Mouse (Mus musculus) megakaryocyte-erythroid progenitor cell, adult 5-6 weeks (primary cell): ENCODE results near the gene Kif26b. TPM values are rescaled to one million over a fixed set of nuclear protein-coding genes. Genes with fewer than 3 reads are reported as not detected.

Source experiments
- ATAC-seq: replicated peaks from 2 replicates; pipeline ENCODE4 v1.8.0; 2016; ENCODE audit warnings: mild to moderate bottlenecking, inconsistent platforms; ENCODE audit not compliant: severe bottlenecking, poor library complexity, low FRiP score, low TSS enrichment
- total RNA-seq, 2 experiments: library from RNA; stranded (forward) in 1 of 2; stranded (reverse) in 1 of 2; fragments of 200-1000, 215-1000 nt in 1 of 2; fragments of >200 nt in 1 of 2; fragmentation: Nextera tagmentation in 1 of 2; gene quantifications; 2 replicates each; pipeline ENCODE4 v1.2.3; 2014 to 2017

Kif26b gene
- total RNA-seq, 2 experiments from 2014 or later: 1.2 to 2.8 TPM

DNA sequence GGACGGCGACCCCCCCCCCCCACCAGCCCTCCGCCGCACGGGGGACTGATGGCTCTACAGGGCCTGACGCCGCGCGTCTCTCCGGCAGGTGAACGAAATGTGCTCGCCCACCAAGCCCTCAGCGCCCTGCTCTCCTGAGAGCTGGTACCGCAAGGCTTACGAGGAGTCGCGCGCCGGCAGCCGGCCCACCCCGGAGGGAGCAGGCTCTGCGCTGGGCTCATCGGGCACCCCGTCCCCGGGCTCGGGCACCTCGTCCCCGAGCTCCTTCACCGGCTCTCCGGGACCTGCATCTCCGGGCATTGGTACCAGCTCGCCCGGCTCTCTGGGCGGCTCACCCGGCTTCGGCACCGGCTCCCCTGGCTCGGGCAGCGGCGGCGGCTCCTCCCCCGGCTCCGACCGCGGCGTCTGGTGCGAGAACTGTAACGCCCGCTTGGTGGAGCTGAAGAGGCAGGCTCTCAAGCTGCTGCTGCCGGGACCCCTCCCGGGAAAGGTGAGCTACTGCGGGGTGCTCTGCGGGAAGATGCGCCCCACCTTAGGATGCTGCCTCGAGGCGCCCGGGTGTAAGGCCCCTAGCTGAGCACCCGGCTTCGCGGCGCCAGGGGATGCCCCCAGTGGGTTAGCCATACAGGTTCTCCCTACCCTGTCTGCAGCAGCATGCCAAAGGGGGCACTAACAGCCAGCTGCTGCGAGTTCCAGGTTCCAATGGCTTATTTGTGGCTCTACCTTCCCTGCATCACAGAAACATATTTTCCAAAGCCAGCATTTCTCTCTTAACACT is 1.6 kb downstream of the Kif26b start:
- ATAC-seq: peak; percentile 85

- ATAC-seq: no peak
These were observed 11.3 kb downstream of the Kif26b start for GRCm38 (mm10) chr1:178540247-178540646.

DNA sequence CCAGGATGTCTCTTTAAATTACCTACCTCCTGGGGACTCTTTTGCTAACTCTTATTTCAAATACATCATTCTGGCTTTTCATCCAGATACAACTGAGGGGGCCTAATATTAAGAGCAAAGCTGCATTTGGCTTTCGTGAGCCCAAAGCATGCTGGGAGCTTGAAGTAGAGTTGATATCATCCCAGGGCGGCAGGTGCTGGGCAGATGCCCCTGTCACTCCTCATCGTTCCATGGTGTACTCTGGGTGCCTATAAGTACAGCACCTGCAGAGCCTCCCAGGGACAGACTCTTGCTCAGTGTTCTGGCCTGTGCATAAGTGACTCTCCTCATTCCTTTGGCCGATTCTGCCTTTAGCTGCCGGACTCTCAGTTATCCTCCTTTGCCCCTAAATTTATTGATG is 13.5 kb downstream of the Kif26b start:
- ATAC-seq: no peak

GRCm38 (mm10) chr1:178542990-178543944 is 14.3 kb downstream of the Kif26b start:
- ATAC-seq: no peak

DNA sequence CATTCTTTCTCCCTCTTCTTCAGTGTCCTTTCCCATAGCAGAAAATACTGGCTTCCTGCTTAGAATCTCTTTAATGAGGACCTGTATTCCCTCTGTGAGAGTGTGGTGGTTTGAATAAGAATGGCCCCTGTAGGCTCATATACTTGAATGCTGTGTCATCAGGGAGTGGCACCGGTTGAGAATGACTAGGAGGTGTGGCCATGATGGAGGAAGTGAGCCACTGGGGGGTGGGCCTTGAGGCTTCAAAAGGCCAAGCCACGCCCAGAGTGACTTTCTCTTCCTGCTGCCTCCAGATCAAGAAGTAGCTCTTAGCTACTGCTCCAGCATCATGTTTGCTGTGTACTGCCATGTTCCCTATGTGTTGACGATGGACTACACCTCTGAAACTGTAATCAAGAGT is 15.7 kb downstream of the Kif26b start:
- ATAC-seq: peak; percentile 76

GRCm38 (mm10) chr1:178549576-178549975 is 20.7 kb downstream of the Kif26b start:
- no peak for ATAC-seq

DNA sequence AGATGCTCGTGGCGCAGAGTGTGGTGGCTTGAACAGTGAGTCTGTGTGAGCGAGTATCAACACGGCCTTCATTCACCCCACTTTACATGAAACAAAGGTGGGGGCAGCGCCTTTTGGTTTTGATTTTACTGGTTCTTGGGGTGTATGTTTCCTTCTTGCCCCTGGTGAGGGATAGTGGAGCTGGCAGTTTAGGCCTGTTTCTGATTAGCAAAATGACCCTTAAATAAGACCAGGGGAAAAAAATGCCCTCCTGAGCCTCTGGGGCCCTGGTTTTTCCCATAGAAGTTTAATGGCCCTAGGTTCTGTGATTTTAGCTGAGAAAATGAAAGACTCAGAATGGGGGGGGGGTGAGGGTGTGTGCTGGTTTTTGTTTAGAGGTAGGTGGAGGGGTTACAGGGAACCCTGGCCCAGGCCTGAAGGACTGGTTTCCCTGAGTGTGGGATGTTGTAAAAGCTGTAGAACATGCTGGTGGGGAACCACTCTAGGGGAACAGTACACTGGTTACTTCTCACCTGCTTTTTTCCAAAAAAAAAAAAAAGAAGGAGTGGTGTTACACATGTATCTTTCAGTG is 21.6 kb downstream of the Kif26b start:
- no peak for ATAC-seq

GRCm38 (mm10) chr1:178552278-178552897 is 23.5 kb downstream of the Kif26b start:
- no peak for ATAC-seq

DNA sequence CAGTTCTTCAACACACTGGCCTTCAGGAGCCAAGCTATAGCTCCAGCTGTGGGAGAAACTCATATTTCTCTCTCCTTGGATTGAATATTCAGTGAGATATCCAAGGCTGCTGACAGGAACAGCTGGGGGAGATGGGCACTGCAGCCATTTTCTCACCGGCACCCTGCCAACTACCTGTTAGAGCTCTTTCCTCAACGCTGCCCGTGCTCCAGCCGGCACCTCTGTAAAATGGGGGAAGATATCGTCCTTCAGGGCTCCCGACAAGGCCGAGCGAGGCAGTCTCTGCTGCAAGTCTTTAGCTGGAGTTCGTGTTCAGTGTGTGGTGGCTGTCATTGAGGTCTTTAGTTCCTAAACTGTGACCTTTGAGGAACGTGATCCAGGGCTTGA is 24.0 kb downstream of the Kif26b start:
- ATAC-seq: no peak

DNA sequence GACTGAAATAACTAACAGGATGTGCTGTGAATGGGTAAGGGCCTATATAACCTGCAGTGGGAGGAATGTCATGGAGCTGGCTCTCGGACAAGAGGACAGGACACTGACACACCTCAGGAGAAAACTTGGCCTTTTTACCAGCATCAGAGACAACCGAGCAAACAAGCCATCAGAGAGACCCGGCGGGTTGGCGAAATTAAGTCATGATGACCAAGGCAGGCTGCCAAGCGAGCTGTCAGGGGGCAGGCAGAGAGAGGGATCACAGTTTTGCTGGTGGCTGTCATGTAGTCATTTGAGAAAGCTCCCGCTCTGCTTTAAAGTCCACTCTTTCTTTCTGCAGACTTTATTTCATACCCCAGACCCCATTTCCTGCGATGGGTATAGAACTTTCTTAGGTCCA is 27.3 kb downstream of the Kif26b start:
- ATAC-seq: no peak

GRCm38 (mm10) chr1:178560043-178560442 is 31.1 kb downstream of the Kif26b start:
- no peak for ATAC-seq

- no peak for ATAC-seq
These were observed 34.9 kb downstream of the Kif26b start for GRCm38 (mm10) chr1:178563834-178564233.

GRCm38 (mm10) chr1:178564800-178565199 is 35.9 kb downstream of the Kif26b start:
- no peak for ATAC-seq

DNA sequence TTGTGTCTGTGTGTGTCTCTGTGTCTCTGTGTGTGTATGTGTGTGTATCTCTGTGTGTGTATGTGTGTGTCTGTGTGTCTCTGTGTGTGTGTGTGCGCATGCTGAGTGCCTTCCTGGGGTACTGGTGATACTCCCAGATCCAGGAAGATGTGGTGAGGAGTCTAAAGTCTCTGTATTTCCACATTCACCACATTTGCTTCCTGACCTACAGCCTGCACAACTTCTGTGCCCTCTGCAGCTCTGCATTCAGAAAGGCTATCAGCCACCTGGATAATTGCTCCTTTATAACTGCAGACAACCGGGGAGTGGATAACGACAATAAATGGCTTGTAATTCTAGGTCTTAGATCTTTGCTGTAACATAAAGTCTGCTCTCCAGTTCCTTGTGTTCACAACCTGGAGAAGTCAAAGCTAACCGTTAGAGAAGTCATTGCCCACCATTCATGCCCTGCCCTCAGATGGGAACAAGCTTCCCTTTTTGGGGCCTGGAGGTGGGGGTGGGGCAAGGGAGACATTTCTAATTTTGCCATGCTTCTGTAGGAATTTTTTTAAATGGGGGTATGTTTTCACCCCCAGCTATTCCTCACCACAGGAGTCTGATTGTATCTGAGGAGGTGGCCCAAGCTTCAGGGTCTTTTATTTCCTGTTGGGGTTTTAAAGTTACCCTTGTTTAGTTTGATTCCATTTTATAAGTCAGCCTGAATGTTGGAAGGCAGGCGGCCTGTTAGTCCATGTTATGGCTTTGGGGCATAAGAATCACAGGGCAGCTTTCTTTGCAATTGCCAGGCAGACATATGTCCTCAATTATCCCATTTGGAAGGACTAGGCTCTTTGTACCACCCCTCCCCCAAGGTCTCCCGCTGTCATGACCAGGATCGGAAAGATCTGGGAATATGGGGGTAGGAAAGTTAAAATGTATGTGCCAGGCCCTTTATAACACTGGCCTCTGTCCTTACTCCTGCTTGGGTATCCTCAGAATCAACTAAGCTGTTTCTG is 39.9 kb downstream of the Kif26b start:
- no peak for ATAC-seq

- no peak for ATAC-seq
These were observed 42.1 kb downstream of the Kif26b start for GRCm38 (mm10) chr1:178571009-178571408.

GRCm38 (mm10) chr1:178571885-178572444 is 43.0 kb downstream of the Kif26b start:
- no peak for ATAC-seq

DNA sequence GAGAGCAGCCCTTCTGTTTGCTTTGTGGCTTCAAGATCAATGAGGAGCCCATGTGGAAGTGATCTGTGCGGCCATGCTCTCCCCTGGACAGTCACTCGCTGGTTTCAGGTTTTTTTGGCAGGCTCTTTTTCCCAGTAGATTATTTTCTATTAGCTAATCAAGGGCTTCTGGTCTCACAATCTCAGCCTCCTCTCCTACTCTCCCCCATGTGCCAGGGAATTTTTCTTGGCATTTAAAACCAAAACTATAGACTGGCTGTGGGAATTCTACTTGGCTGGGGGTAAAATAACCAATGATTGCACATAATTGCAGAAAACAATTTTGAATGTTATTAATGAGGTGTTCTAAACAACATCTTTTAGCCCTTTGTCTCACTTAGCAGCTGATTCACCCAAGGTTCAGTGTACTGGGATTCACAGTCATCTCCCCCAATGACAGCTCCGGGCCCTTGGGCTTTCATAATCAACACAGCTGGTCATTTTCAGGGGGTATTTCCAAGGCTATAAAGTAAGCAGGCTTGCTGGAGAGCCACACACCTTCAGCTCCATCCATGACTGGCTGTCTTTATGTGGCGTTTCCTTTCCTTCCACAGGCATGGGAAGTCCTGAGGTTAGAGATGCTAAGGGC is 44.6 kb downstream of the Kif26b start:
- ATAC-seq: no peak

GRCm38 (mm10) chr1:178575706-178576105 is 46.8 kb downstream of the Kif26b start:
- no peak for ATAC-seq
